ENCODE assay signal across 19 mouse cellular contexts in the genomic region with DNA sequence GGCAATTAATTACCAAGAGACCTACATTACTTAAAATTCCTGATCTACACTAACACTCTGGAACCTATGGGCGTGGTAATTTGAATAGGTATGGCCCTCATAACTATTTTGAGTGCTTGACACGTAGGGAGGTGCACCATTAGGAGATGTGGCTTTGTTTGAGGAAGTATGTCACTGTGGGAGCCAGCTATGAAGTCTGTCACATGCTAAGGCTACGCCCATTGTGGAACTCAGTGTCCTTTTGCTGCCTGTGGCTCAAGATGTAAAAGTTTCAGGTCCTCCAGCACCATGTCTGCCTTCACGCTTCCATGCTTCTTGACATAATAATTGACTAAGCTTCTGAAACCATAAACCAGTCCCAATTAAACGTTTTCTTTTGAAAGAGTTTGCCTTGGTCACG. TPM values are rescaled to one million over a fixed set of nuclear protein-coding genes. Genes with fewer than 3 reads are reported as not detected.
DNase-seq lines count a peak whose midpoint lies in the region; ATAC-seq lines count a peak whose summit lies in the region.
"Had no signal": no experiment of that assay in that cellular context is flagged by ENCODE, and none has a peak within 500 bp of the region (broad histone marks: within the 10 kb centered on the region; RNA-seq: fewer than 3 reads in every experiment).

No protein-coding gene starts in this region.

- no peaks in the 10 kb centered on the region for H3K4me1 ChIP-seq in kidney, embryonic 14.5 days (ENCODE audit: control insufficient read depth, insufficient read depth, low read length)
- no peaks in the 10 kb centered on the region for H3K4me1 ChIP-seq in forebrain, embryonic 15.5 days
- no peaks in the 10 kb centered on the region for H3K4me1 ChIP-seq in limb, embryonic 10.5 days
- H3K4me1 ChIP-seq: embryonic facial prominence, embryonic 15.5 days; hindbrain, embryonic 13.5 days; liver, embryonic 13.5 days had no signal

- H3K4me2 ChIP-seq in kidney, embryonic 14.5 days (replicated peaks; ENCODE audit: low read depth, low read length): no peak overlapping the region
- no peak overlapping the region for H3K4me2 ChIP-seq in forebrain, embryonic 15.5 days (replicated peaks)
- H3K4me2 ChIP-seq: embryonic facial prominence, embryonic 15.5 days; hindbrain, embryonic 13.5 days; liver, embryonic 13.5 days had no signal

- H3K36me3 ChIP-seq in kidney, embryonic 14.5 days (ENCODE audit: control insufficient read depth, insufficient read depth, low read length): no peaks in the 10 kb centered on the region
- no peaks in the 10 kb centered on the region for H3K36me3 ChIP-seq in forebrain, embryonic 15.5 days
- no peaks in the 10 kb centered on the region for H3K36me3 ChIP-seq in limb, embryonic 10.5 days
- H3K36me3 ChIP-seq: embryonic facial prominence, embryonic 15.5 days; hindbrain, embryonic 13.5 days; liver, embryonic 13.5 days had no signal

- no peak overlapping the region for H3K27ac ChIP-seq in kidney, embryonic 14.5 days (ENCODE audit: low read depth, low read length)
- H3K27ac ChIP-seq in forebrain, embryonic 15.5 days (replicated peaks): no peak overlapping the region
- no peak overlapping the region for H3K27ac ChIP-seq in limb, embryonic 10.5 days
- H3K27ac ChIP-seq: embryonic facial prominence, embryonic 15.5 days; hindbrain, embryonic 13.5 days; liver, embryonic 13.5 days had no signal

- WGBS in kidney, embryonic 14.5 days: 59% methylated on average over 6 of the region's 6 CpGs
- WGBS in forebrain, embryonic 15.5 days: 52% methylated on average over 6 of the region's 6 CpGs
- 80% methylated on average over 6 of the region's 6 CpGs for WGBS in limb, embryonic 10.5 days

- H3K27me3 ChIP-seq in kidney, embryonic 14.5 days (ENCODE audit: control insufficient read depth, insufficient read depth, low read length): no peaks in the 10 kb centered on the region
- H3K27me3 ChIP-seq in forebrain, embryonic 15.5 days: no peaks in the 10 kb centered on the region
- H3K27me3 ChIP-seq in limb, embryonic 10.5 days (ENCODE audit: low read depth, poor library complexity, severe bottlenecking): no peaks in the 10 kb centered on the region
- H3K27me3 ChIP-seq: embryonic facial prominence, embryonic 15.5 days; hindbrain, embryonic 13.5 days; liver, embryonic 13.5 days had no signal

- no peak for ATAC-seq in kidney, embryonic 14.5 days (ENCODE audit: low FRiP score, low TSS enrichment)
- ATAC-seq in forebrain, embryonic 15.5 days (replicated peaks): 0 out of 2 replicates have a peak, but pooled peaks have one; percentile 23
- ATAC-seq in megakaryocyte, adult 5-6 weeks (ENCODE audit: poor library complexity, severe bottlenecking): peak; percentile 97
- ATAC-seq: intestine, embryonic 16.5 days had no signal

- no peak overlapping the region for H3K4me3 ChIP-seq in kidney, embryonic 14.5 days (ENCODE audit: low read length)
- no peak overlapping the region for H3K4me3 ChIP-seq in forebrain, embryonic 15.5 days
- H3K4me3 ChIP-seq in limb, embryonic 10.5 days: no peak overlapping the region
- H3K4me3 ChIP-seq: embryonic facial prominence, embryonic 15.5 days; hindbrain, embryonic 13.5 days; liver, embryonic 13.5 days had no signal

- no peak overlapping the region for H3K9ac ChIP-seq in kidney, embryonic 14.5 days (ENCODE audit: low read depth, low read length)
- no peak overlapping the region for H3K9ac ChIP-seq in forebrain, embryonic 15.5 days (replicated peaks)
- H3K9ac ChIP-seq: embryonic facial prominence, embryonic 15.5 days; hindbrain, embryonic 13.5 days; liver, embryonic 13.5 days had no signal

- peak; percentile 2 for DNase-seq in kidney, adult 9 months
- peak; percentile 10 for DNase-seq in A20 (ENCODE audit: low read depth, low spot score)
- DNase-seq in gastrocnemius, adult 18-20 months (ENCODE audit: low spot score): no peak
- no peak for DNase-seq in urinary bladder, postnatal 14 days (ENCODE audit: low spot score)
- no peak for DNase-seq in limb, embryonic 10.5 days (ENCODE audit: low spot score)
- DNase-seq: adrenal gland, postnatal 10 days; cerebellum, adult 8-10 months; kidney, postnatal 4 days; liver, embryonic 13.5 days; thymus, adult 18-20 months had no signal

- H3K9me3 ChIP-seq in kidney, embryonic 14.5 days (ENCODE audit: control insufficient read depth, low read length): no peaks in the 10 kb centered on the region
- no peaks in the 10 kb centered on the region for H3K9me3 ChIP-seq in forebrain, embryonic 15.5 days
- no peaks in the 10 kb centered on the region for H3K9me3 ChIP-seq in limb, embryonic 10.5 days (replicated peaks)
- H3K9me3 ChIP-seq: embryonic facial prominence, embryonic 15.5 days; hindbrain, embryonic 13.5 days; liver, embryonic 13.5 days had no signal

RNA-seq across cellular contexts. Expression of gene Gpr141, which starts 29.6 kb away (rescaled TPM):
- polyA plus RNA-seq in kidney, embryonic 14.5 days (2014; fragmentation: Nextera tagmentation; extraction: Ambion mirVana): 0.22 TPM in 1 of 2 replicates, not detected in the other
- polyA plus RNA-seq in forebrain, embryonic 15.5 days (2015; fragmentation: Nextera tagmentation; extraction: Ambion mirVana): 0.14 and 0.15 TPM in 2 replicates
- 151 and 163 TPM in 2 replicates for total RNA-seq in megakaryocyte, adult 5-6 weeks (2015)
- total RNA-seq in megakaryocyte, adult 5-6 weeks (2017): 201 and 203 TPM in 2 replicates
- under 1 TPM in 1 of 2 experiments, not detected in 1; 0.12 TPM for total RNA-seq in gastrocnemius, adult 18-20 months (2021)
- polyA plus RNA-seq in limb, embryonic 10.5 days (2016; fragmentation: Nextera tagmentation; extraction: Ambion mirVana): 0.04 TPM in 1 of 2 replicates, not detected in the other
- total RNA-seq: layer of hippocampus, postnatal 14 days; left cerebral cortex, postnatal 14 days had no signal
- polyA plus RNA-seq: hindbrain, embryonic 13.5 days; neural tube, embryonic 14.5 days had no signal

Comparison
In these comparisons a context has a peak if more than half of its experiments do, and no peak if none do; other contexts are left out.
1. DNase-seq: peak in kidney, adult 9 months (single experiment) and A20 (single experiment); none in gastrocnemius, adult 18-20 months (single experiment), urinary bladder, postnatal 14 days (single experiment) and limb, embryonic 10.5 days (single experiment).